Mouse (Mus musculus) frontal cortex, adult (tissue): Measurements from ENCODE around the gene Metap2.
A peak's percentile ranks its signal among the peaks of the same experiment; 100 is the strongest.

Experiments
- ATAC-seq: cut with Nextera tagmentation; 2 replicates; pipeline ENCODE4 v1.9.2; 2017; ENCODE audit warnings: mild to moderate bottlenecking, moderate library complexity, mixed read lengths; ENCODE audit not compliant: low TSS enrichment

Gene Metap2

GRCm38 (mm10) chr10:93911326-93911725, 14.4 kb upstream of the Metap2 start:
- no peak for ATAC-seq

- ATAC-seq, result no peak
These were observed 13.0 kb upstream of the Metap2 start for GRCm38 (mm10) chr10:93909811-93910446.

DNA sequence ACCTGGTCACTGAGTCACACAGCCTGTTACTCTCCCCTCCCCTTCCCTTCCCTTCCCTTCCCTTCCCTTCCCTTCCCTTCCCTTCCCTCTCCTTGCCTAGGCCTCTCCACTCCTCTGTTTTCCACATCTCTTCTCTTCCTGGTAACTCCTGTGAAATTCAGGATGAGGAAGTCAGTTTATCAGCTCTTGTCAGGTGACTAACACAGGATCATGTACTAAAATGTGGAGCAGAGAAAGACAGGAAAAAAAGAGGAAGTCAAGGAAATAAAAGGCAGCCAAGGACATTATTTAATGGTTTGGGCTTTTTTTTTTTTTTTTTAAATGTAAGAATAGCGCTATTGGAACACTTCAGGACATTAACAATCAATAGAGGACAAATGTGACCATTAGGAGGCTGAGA, 12.1 kb upstream of the Metap2 start:
- no peak for ATAC-seq

DNA sequence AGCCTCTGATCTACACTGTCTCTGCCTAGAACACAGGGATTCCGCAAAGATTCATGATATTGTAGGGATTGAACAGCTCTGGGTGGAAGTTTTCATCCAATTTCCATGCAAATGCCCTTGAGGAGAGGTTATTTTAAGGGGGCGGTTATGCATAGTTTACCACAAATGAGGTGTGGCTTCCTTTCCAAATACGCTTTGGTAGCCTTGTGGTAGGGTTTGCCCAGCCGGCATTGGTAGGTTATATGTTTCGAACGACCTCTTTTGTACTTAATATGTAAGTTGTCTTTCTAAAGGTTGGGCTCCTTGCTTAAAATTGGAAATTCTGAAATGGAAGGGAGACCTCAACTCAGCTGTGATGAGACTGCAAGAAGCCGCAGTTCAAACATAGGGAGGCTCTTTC, 11.6 kb upstream of the Metap2 start:
- no peak for ATAC-seq

- ATAC-seq, result no peak
These were observed 10.5 kb upstream of the Metap2 start for GRCm38 (mm10) chr10:93907376-93907775.

GRCm38 (mm10) chr10:93899907-93900306, 3.0 kb upstream of the Metap2 start:
- ATAC-seq, result no peak

DNA sequence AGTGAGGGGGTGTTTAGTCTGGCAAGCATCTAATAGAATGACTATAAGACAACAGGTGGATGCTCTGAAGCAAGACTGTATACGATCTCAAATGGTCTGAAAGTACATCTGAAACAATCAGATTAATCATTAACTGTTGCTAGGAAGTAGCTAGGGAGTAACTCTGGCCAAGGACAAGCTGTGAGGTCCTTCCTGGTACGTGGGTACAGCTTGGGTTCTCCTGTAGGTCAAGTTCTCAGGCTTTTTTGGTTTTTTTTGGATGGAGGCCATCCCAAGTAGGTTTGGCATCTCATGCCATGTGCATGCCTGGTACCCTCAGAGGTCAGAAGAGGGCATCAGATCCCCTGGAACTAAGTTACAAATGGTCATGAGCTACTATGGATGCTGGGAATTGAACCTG, 2.4 kb upstream of the Metap2 start:
- no peak for ATAC-seq

DNA sequence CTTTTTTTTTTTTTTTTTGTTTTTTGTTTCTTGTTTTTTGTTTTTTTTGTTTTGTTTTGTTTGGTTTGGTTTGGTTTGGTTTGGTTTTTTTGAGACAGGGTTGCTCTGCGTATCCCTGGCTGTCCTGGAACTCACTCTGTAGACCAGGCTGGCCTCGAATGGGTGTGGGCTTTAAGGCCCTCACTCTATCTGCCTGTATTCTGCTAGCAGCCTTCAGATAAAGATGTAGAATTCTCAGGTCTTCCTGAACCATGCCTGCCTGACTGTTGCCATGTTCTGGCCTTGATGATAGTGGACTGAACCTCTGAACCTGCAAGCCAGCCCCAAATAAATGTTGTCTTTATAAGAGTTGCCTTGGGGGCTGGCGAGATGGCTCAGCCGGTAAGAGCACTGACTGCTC, 4.3 kb downstream of the Metap2 start:
- ATAC-seq, result no peak

GRCm38 (mm10) chr10:93891031-93891430, 5.9 kb downstream of the Metap2 start:
- ATAC-seq, result no peak

GRCm38 (mm10) chr10:93890565-93890964, 6.3 kb downstream of the Metap2 start:
- no peak for ATAC-seq

DNA sequence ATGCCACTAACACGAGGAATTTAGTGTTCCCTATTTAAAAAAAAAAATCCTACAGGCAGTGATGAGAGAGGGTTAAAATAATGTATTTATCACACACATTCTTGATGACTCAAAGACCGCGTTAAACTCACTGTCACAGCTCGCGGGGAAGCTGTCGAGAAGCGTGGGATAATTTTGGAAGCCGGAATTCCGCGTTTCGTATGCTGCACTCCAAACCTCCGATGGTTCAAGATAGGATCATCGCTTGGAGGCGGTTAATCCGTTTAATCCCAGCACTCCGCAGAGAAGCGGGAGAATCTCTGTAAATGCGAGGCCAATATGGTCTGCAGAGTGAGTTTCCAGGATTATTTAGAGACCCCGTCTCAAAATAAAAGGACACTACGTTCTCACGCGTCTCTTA, 6.9 kb downstream of the Metap2 start:
- ATAC-seq, result peak; percentile 79

DNA sequence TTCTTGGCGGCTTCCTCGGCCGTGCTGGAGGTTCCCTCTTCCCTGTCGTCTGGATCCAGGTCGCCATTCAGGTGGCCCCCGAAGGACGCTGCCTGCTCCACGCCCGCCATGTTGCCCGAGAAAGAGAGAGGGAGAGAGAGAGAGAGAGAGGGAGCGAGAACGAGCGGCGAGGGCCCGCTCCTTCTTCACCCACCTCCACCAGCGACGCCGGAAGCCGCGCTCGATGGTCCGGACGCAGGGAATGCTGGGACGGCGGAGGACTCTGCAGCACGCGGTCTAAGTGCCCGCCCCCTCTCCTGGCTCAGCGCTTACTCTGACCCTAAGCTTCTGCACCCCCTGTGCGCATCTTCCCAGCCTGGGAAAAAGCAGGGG, 7.3 kb downstream of the Metap2 start:
- ATAC-seq, result peak; percentile 99

- ATAC-seq, result peak; percentile 53
These were observed 7.8 kb downstream of the Metap2 start for GRCm38 (mm10) chr10:93888935-93889578.

DNA sequence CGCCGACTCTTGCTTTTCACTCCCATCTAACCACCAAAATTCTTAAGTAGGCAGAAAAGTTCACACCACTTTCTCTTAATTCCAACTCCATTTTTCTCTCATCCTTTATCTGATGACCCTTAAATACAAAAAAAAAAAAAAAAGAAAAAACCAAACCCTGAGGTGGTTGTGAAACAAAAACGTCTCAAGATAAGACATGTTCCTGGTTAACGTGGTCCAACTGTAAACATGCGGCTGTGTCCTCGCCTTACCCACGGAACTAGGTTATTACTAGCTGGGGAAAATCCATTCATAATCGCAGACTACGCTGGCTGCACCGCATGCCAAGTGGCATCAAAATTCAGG, 8.3 kb downstream of the Metap2 start:
- ATAC-seq, result no peak

DNA sequence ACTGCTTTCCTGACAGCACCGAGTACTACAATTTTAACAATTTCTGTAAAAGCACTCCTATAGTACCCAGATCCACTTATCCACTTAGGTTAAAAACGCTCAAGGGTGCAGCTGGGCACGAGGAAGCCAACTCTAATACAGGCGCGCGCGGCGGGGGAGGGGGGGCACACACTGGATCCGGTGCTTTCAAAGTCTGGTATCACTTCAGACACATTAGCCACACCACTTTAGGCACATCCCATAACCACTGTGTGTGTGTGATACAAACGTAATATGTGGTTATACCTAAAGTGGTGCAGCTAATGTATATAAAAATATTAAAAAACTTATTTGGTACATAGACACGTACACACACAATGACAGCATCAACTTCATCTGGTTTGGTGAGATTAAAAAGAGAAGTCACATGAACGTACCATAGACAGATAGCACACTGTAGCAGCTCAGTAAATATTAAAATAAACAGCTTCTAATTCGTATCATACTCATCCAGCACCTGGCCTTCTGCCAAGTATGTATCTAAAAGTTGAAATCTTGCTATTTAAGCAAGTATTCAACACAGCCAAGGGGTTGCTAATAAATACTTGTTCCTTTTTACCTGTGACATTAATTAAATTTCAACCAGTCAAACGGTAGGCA, 10.9 kb downstream of the Metap2 start:
- no peak for ATAC-seq

DNA sequence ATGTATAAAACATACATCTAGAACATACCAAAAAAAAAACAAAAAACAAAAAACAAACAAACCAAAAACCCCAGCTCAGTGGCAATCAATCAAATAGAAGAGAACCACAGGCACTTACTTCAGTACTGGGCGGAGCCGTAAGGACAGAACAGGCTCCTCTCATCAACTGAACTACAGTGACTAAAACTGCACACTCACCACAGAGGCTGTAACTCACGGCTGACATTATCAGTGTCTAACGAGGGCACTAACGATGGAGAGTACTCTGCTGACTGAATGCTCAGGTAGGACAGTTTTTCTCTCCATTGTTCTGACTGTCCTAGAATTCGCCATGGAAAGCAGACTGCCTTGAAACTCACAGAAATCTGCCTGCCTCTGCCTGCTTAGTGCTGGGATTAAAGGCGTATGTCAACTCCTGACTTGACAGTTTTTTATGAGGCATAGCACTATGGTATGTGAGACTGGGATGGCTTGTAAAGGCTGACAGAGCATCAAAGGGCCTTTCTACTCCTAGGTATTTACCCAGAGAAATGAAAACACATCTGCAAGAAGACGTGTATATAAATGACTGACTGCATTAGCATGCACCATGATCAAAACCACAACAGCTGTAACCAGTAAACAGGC, 14.0 kb downstream of the Metap2 start:
- no peak for ATAC-seq

- no peak for ATAC-seq
These were observed 15.0 kb downstream of the Metap2 start for GRCm38 (mm10) chr10:93881918-93882317.

DNA sequence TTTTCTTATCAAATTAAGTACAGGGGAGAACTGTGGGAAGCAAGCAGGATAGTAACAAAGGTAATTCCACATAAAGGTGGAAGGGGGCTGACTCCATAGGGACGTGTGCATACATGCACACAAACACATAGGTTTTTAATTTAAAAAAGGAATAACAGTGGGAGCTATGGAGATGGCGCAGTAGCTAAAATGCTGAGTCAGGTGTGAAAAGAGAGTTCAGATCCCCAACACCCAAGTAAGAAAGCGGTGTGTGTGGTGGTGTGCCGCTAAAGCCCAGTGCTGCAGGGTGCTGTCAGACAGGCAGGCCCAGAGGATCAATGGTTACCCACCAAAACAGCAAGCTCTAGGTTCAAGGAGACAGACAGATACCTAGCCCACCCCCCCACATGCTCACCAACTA, 18.2 kb downstream of the Metap2 start:
- ATAC-seq, result no peak

GRCm38 (mm10) chr10:93876772-93877171, 20.1 kb downstream of the Metap2 start:
- no peak for ATAC-seq

DNA sequence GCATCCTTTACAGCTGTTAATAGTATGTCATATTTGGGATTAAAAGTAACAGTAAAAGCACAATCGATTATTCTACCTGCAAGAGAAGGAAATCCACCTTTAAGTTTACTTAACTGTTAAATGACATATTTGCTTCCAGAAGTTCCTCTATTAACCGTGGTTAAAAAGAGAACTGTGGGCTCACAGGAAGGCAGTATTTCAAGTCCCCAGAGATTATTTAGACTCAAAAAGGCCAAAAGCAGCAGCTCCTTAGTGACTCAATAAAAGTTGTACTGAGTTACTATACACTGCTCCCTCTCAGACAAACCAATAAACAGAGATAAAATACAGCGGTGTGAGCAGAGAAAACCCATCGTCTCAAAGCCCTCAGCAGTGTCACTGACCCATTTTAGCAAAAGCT, 28.0 kb downstream of the Metap2 start:
- ATAC-seq, result no peak

- no peak for ATAC-seq
These were observed 28.5 kb downstream of the Metap2 start for GRCm38 (mm10) chr10:93868401-93868800.

GRCm38 (mm10) chr10:93856095-93856494, 40.8 kb downstream of the Metap2 start:
- ATAC-seq, result peak; percentile 59; the same call in 1 of the 2 replicates

GRCm38 (mm10) chr10:93855126-93855525, 41.8 kb downstream of the Metap2 start:
- ATAC-seq, result no peak
